Mouse (Mus musculus) stomach, postnatal 0 days (tissue): Measurements from ENCODE around the gene Mpo. TPM values are rescaled to one million over a fixed set of nuclear protein-coding genes. Genes with fewer than 3 reads are reported as not detected.

Source experiments
- ATAC-seq: fragments of 200-750 bp; cut with Nextera tagmentation; 2 replicates; pipeline ENCODE4 v1.8.0; 2017; ENCODE audit not compliant: low FRiP score, low TSS enrichment
- DNase-seq: peaks from one replicate; pipeline ENCODE4 v3.0.0-alpha.2; 2016; ENCODE audit warnings: low spot score
- H3K27ac ChIP-seq: fragments of 300-500 bp; sonication (generic); replicated peaks from 2 replicates; pipeline ENCODE4 v1.5.1; 2014; ENCODE audit warnings: mild to moderate bottlenecking, control low read depth
- H3K27me3 ChIP-seq: fragments of 300-500 bp; sonication (generic); 2 replicates; pipeline ENCODE4 v1.6.1; 2014; ENCODE audit warnings: low read length; ENCODE audit not compliant: control insufficient read depth, insufficient read depth
- H3K36me3 ChIP-seq: fragments of 300-500 bp; sonication (generic); 2 replicates; pipeline ENCODE4 v1.6.1; 2014; ENCODE audit warnings: low read length, mixed read lengths; ENCODE audit not compliant: control insufficient read depth, insufficient read depth
- H3K4me1 ChIP-seq: fragments of 300-500 bp; sonication (generic); replicated peaks from 2 replicates; pipeline ENCODE4 v1.6.1; 2014; ENCODE audit warnings: antibody characterized with exemption; ENCODE audit not compliant: control insufficient read depth, insufficient read depth
- H3K4me2 ChIP-seq: fragments of 300-500 bp; sonication (generic); replicated peaks from 2 replicates; pipeline ENCODE4 v1.6.1; 2014; ENCODE audit warnings: low read depth, mild to moderate bottlenecking, control low read depth, moderate library complexity
- H3K4me3 ChIP-seq: fragments of 300-500 bp; sonication (generic); 2 replicates; pipeline ENCODE4 v1.5.1; 2014; ENCODE audit warnings: low read depth, low read length, control low read depth
- H3K9ac ChIP-seq: fragments of 300-500 bp; sonication (generic); 2 replicates; pipeline ENCODE4 v1.6.1; 2014; ENCODE audit warnings: mild to moderate bottlenecking, low read length, control low read depth, mixed read lengths
- H3K9me3 ChIP-seq: fragments of 300-500 bp; sonication (generic); 2 replicates; pipeline ENCODE4 v1.6.1; 2016; ENCODE audit warnings: low read length; ENCODE audit not compliant: control insufficient read depth
- CTCF ChIP-seq: IDR thresholded peaks from 2 replicates; pipeline ENCODE4 v1.5.1; 2016; ENCODE audit warnings: antibody characterized with exemption, low read depth, mild to moderate bottlenecking, moderate library complexity
- EP300 ChIP-seq: optimal IDR thresholded peaks from 2 replicates; pipeline ENCODE3; 2016; ENCODE audit warnings: antibody characterized with exemption
- WGBS: fragments of 180-500 bp; shearing (Covaris S2); extraction: QIAGEN DNeasy Blood & Tissue Kit; methylation state at CpG from one replicate; pipeline ENCODE4 v1.1.7; 2014; 5-methylcytosine and 5-hydroxymethylcytosine counted together
- polyA plus RNA-seq: library from polyadenylated mRNA; unstranded; fragments of >200 nt; fragmentation: Nextera tagmentation; extraction: Ambion mirVana; gene quantifications from 2 replicates; pipeline ENCODE4 v1.2.1, GENCODE M21; 2015

Gene Mpo
- polyA plus RNA-seq, 1 experiment from 2014 or later: 0.74 TPM

GRCm38 (mm10) chr11:87817443-87817773 is 24.0 kb downstream of the Mpo start:
- Histone ChIP-seq H3K4me3 (peak overlapping the region; percentile 32), H3K4me2 (peak overlapping the region; percentile 64), H3K9me3 (no peaks in the 10 kb centered on the region), H3K4me1 (no peaks in the 10 kb centered on the region), H3K27ac (no peak overlapping the region), H3K9ac (peak overlapping the region; percentile 39; the same call in 1 of the 2 replicates), H3K27me3 (no peaks in the 10 kb centered on the region), H3K36me3 (no peaks in the 10 kb centered on the region)
- TF ChIP-seq CTCF (no peak), EP300 (no peak)
- WGBS: 40% methylated on average over 4 of the region's 4 CpGs
- DNase-seq: no peak
- no peak for ATAC-seq

DNA sequence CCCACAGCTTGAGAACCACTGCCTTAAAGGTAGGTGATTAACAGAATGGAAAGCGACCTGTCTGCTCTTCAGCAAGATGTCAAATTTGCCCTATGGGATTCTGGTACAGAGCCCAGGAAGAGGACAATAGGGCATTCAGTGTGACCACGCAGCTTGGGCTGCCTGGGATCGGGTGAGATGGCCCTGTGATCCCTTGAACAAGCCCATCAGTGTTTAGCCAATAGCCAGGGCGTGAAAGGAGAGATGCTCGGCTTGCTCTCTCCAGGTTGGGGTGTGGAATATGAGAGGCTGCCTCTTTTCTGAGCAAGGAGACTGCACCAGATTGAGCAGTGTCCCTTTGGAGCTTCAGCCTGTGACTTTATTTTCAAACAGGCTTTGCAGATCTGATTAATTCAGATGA is 28.1 kb downstream of the Mpo start:
- Histone ChIP-seq H3K4me1 (no peaks in the 10 kb centered on the region), H3K27ac (no peak overlapping the region), H3K27me3 (no peaks in the 10 kb centered on the region), H3K9ac (no peak overlapping the region), H3K9me3 (no peaks in the 10 kb centered on the region), H3K4me2 (no peak overlapping the region), H3K36me3 (no peaks in the 10 kb centered on the region), H3K4me3 (no peak overlapping the region)
- TF ChIP-seq CTCF (no peak), EP300 (no peak)
- no peak for DNase-seq
- no peak for ATAC-seq
- 47% methylated on average over 5 of the region's 5 CpGs for WGBS

DNA sequence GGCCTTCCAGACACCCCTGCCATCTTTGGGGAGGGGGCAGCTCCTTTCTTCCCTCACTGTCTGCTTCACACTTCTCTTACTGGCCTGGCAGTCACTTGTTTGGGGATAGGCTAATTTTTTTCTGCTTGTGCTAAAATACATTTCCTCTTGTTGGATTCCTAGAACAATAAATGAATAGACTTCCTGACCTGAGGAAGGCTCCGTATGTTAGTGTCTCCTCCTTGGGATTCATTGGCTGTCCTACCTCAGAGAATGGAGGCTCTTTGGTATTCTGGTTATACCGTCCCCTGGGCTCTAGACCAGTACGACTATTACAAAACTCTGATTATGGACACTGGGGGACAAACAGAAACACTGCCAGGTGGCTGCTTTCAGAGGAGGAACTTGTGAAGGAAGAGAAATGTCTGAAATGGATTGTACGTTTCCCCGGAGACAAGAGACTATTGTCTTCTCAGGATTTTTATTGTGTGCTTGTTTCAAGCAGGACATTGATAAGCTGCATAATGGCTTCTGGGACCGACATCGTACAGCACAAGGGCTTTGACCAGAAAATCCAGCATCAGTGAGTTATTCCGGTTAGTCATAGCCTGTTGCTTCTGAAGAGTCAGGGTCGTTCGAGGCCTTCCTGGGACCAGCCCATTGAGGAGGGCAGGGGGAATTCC is 35.0 kb downstream of the Mpo start, which contains the start of gene Lpo:
Lpo (minus strand) TSS at position 51 of the 662 bp plus-strand sequence.
- H3K4me3 ChIP-seq: no peak within 1 kb of the TSS
- no peaks in the 10 kb centered on the region for H3K27me3 ChIP-seq
- H3K4me1 ChIP-seq: no peaks in the 10 kb centered on the region
- ATAC-seq: no peak
- DNase-seq: no peak
- WGBS: 54% methylated on average over 10 of the region's 10 CpGs
- no peak within 1 kb of the TSS for H3K4me2 ChIP-seq
- no peak within 1 kb of the TSS for H3K27ac ChIP-seq
- no peaks in the 10 kb centered on the region for H3K9me3 ChIP-seq
- H3K36me3 ChIP-seq: no peaks in the 10 kb centered on the region
- TF ChIP-seq EP300 (no peak), CTCF (no peak)
- no peak within 1 kb of the TSS for H3K9ac ChIP-seq

DNA sequence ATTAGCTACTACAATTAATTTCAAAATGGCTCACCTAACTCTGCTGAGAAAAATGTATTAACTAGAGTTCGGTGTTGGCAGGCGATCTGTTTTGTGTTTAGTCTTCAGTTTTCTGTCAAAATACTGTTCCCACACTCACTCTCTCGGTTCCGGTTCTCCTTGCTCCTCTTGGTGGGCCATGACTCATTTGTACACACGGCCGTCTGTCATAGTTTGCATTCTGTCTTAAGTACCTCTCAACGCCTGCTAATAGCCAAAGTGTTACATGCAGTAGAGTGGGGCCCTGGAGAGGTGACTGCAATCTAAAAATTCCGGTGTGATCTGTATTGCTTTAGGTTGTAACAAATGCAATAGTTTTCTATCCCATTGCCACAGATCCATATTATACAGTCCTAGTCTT is 47.3 kb downstream of the Mpo start:
- Histone ChIP-seq H3K36me3 (no peaks in the 10 kb centered on the region), H3K9ac (no peak overlapping the region), H3K27ac (no peak overlapping the region), H3K4me1 (no peaks in the 10 kb centered on the region), H3K27me3 (no peaks in the 10 kb centered on the region), H3K4me2 (no peak overlapping the region), H3K9me3 (no peaks in the 10 kb centered on the region), H3K4me3 (no peak overlapping the region)
- TF ChIP-seq CTCF (no peak), EP300 (no peak)
- DNase-seq (no peak), ATAC-seq (no peak)
- 52% methylated on average over 8 of the region's 8 CpGs for WGBS

DNA sequence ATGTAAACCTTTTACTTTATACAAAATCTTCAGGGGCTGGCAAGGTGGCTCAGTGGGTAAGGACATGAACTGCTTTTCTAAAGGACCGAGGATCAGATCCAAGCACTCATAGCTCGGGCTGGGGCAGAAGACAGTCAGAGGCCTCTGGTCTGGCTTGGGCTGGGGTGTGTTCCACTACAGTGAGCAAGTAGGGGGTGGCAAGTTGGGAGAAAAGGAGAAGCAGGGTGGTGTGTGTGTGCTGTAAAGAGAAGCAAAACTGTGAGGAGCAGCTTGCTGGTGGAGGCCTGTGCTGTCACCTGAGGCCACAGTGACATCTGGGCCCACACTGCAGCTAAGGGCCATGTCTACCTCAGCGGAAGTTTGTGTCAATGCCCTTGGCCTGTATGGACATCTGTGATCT is 48.1 kb downstream of the Mpo start:
- no peak for TF ChIP-seq CTCF
- no peak for TF ChIP-seq EP300
- Histone ChIP-seq H3K36me3 (no peaks in the 10 kb centered on the region), H3K9ac (no peak overlapping the region), H3K4me2 (no peak overlapping the region), H3K4me3 (no peak overlapping the region), H3K27ac (no peak overlapping the region), H3K9me3 (no peaks in the 10 kb centered on the region), H3K27me3 (no peaks in the 10 kb centered on the region), H3K4me1 (no peaks in the 10 kb centered on the region)
- no peak for ATAC-seq
- no peak for DNase-seq
- WGBS: 81% methylated on average over 3 of the region's 3 CpGs

- no peak for DNase-seq
- 75% methylated on average over 12 of the region's 12 CpGs for WGBS
- H3K27me3 ChIP-seq: no peaks in the 10 kb centered on the region
- no peaks in the 10 kb centered on the region for H3K4me1 ChIP-seq
- no peak overlapping the region for H3K4me2 ChIP-seq
- H3K36me3 ChIP-seq: no peaks in the 10 kb centered on the region
- no peak for ATAC-seq
- no peak overlapping the region for H3K4me3 ChIP-seq
- no peak overlapping the region for H3K9ac ChIP-seq
- H3K9me3 ChIP-seq: no peaks in the 10 kb centered on the region
- no peak overlapping the region for H3K27ac ChIP-seq
- no peak for TF ChIP-seq EP300
- no peak for TF ChIP-seq CTCF
Observed at GRCm38 (mm10) chr11:87846968-87847600, 53.7 kb downstream of the Mpo start.
